Mouse (Mus musculus) bone marrow, adult 2 months (tissue): ENCODE results near the gene Gucy1b2.

Experiments
- CTCF ChIP-seq: fragments of 200-500 bp; IDR thresholded peaks from 2 replicates; pipeline ENCODE4 v1.5.1; 2011; ENCODE audit warnings: low read length, control low read depth; ENCODE audit not compliant: control insufficient read depth, insufficient read depth
- POLR2A ChIP-seq: fragments of 200-500 bp; IDR thresholded peaks from 2 replicates; pipeline ENCODE4 v1.6.1; 2011; ENCODE audit warnings: low read depth, mild to moderate bottlenecking, control low read depth, low read length, borderline replicate concordance; ENCODE audit not compliant: control insufficient read depth

- TF ChIP-seq CTCF (no peak), POLR2A (no peak)
These were observed 109.5 kb downstream of the Gucy1b2 start for GRCm38 (mm10) chr14:62346570-62346969.
